24 mouse cellular contexts compared by ENCODE assay signal in the genomic region with DNA sequence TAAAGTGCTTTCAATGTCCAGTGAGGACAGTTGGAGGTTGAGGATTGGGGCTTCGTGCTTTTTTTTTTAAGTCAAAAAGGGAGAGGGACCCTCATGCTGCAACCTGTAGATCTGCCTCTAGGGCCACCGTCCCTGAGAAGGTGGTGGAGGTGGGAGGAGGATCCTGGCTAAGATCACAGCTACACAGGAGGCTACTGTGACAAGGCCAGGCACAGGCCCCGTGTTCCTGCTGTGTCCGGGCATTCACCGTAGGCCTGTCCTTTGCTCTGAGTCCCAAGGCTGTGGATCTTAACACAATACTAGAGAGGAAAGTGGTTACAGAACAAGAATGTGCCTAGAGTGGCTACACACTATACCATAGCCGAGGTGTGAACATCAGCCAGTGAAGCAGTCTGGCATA. TPM values are rescaled to one million over a fixed set of nuclear protein-coding genes. Genes with fewer than 3 reads are reported as not detected.
A peak's percentile ranks its signal among the peaks of the same experiment; 100 is the strongest.
DNase-seq lines count a peak whose midpoint lies in the region; ATAC-seq lines count a peak whose summit lies in the region.
"Had no signal": no experiment of that assay in that cellular context is flagged by ENCODE, and none has a peak within 500 bp of the region (broad histone marks: within the 10 kb centered on the region; RNA-seq: fewer than 3 reads in every experiment).

No protein-coding gene starts in this region.

- peaks cover 21% of the 10 kb centered on the region for H3K27me3 ChIP-seq in forebrain, embryonic 10.5 days (ENCODE audit: poor library complexity, severe bottlenecking)
- no peaks in the 10 kb centered on the region for H3K27me3 ChIP-seq in forebrain, embryonic 16.5 days (replicated peaks; ENCODE audit: control insufficient read depth, insufficient read depth, low read length)
- H3K27me3 ChIP-seq in heart, embryonic 10.5 days (ENCODE audit: insufficient read depth, poor library complexity, severe bottlenecking), result no peaks in the 10 kb centered on the region
- 0 out of 2 replicates have a peak, but pooled peaks cover 10% of the 10 kb centered on the region for H3K27me3 ChIP-seq in limb, embryonic 10.5 days (ENCODE audit: low read depth, poor library complexity, severe bottlenecking)
- H3K27me3 ChIP-seq: CH12.LX; embryonic facial prominence, embryonic 13.5 days; embryonic facial prominence, embryonic 15.5 days; forebrain, embryonic 15.5 days had no signal

- no peak overlapping the region for H3K9ac ChIP-seq in forebrain, embryonic 16.5 days (replicated peaks; ENCODE audit: low read depth, low read length)
- H3K9ac ChIP-seq: embryonic facial prominence, embryonic 13.5 days; embryonic facial prominence, embryonic 15.5 days; forebrain, embryonic 13.5 days; forebrain, embryonic 15.5 days had no signal

- no peaks in the 10 kb centered on the region for H3K9me3 ChIP-seq in forebrain, embryonic 10.5 days
- no peaks in the 10 kb centered on the region for H3K9me3 ChIP-seq in forebrain, embryonic 16.5 days (ENCODE audit: control insufficient read depth, low read length)
- no peaks in the 10 kb centered on the region for H3K9me3 ChIP-seq in heart, embryonic 10.5 days
- no peaks in the 10 kb centered on the region for H3K9me3 ChIP-seq in limb, embryonic 10.5 days (replicated peaks)
- H3K9me3 ChIP-seq: embryonic facial prominence, embryonic 13.5 days; embryonic facial prominence, embryonic 15.5 days; forebrain, embryonic 13.5 days; forebrain, embryonic 15.5 days had no signal

- no peak overlapping the region for H3K4me3 ChIP-seq in forebrain, embryonic 10.5 days
- no peak overlapping the region for H3K4me3 ChIP-seq in forebrain, embryonic 16.5 days (replicated peaks; ENCODE audit: low read length)
- no peak overlapping the region for H3K4me3 ChIP-seq in heart, embryonic 10.5 days
- no peak overlapping the region for H3K4me3 ChIP-seq in limb, embryonic 10.5 days
- H3K4me3 ChIP-seq: embryonic facial prominence, embryonic 13.5 days; embryonic facial prominence, embryonic 15.5 days; erythroblast, embryonic 14.5 days; forebrain, embryonic 13.5 days; forebrain, embryonic 15.5 days had no signal

- no peak for DNase-seq in cerebellum, adult 11 months
- no peak for DNase-seq in forebrain, embryonic 10.5 days (ENCODE audit: extremely low spot score, low spot score)
- DNase-seq in heart, embryonic 10.5 days (ENCODE audit: low spot score), result peak; percentile 64
- no peak for DNase-seq in heart, adult 9 months (ENCODE audit: low spot score in 2 of 2)
- no peak for DNase-seq in limb, embryonic 10.5 days (ENCODE audit: low spot score)
- DNase-seq: adrenal gland, adult 8-10 months; adrenal gland, postnatal 14 days; adrenal gland, postnatal 36 days; B cell, adult 2 months; cerebellum, adult 8-10 months; embryo, embryonic 11 days had no signal

- H3K36me3 ChIP-seq in forebrain, embryonic 10.5 days (replicated peaks), result no peaks in the 10 kb centered on the region
- H3K36me3 ChIP-seq in forebrain, embryonic 16.5 days (ENCODE audit: control insufficient read depth, insufficient read depth), result no peaks in the 10 kb centered on the region
- H3K36me3 ChIP-seq in heart, embryonic 10.5 days, result no peaks in the 10 kb centered on the region
- H3K36me3 ChIP-seq in limb, embryonic 10.5 days, result no peaks in the 10 kb centered on the region
- H3K36me3 ChIP-seq: embryonic facial prominence, embryonic 13.5 days; embryonic facial prominence, embryonic 15.5 days; forebrain, embryonic 15.5 days; G1E had no signal

- WGBS in forebrain, embryonic 10.5 days, result 84% methylated on average over 6 of the region's 6 CpGs
- 87% methylated on average over 6 of the region's 6 CpGs for WGBS in forebrain, embryonic 16.5 days
- 71% methylated on average over 6 of the region's 6 CpGs for WGBS in heart, embryonic 10.5 days
- 88% methylated on average over 6 of the region's 6 CpGs for WGBS in limb, embryonic 10.5 days

- H3K4me1 ChIP-seq in forebrain, embryonic 10.5 days, result peaks cover 19% of the 10 kb centered on the region; the same call in 1 of the 2 replicates
- H3K4me1 ChIP-seq in forebrain, embryonic 16.5 days (replicated peaks; ENCODE audit: control insufficient read depth, insufficient read depth, low read length), result peaks cover 20% of the 10 kb centered on the region
- peaks cover 16% of the 10 kb centered on the region for H3K4me1 ChIP-seq in heart, embryonic 10.5 days
- H3K4me1 ChIP-seq in limb, embryonic 10.5 days, result peaks cover 39% of the 10 kb centered on the region

- H3K4me2 ChIP-seq in forebrain, embryonic 16.5 days (ENCODE audit: low read length), result no peak overlapping the region
- H3K4me2 ChIP-seq: embryonic facial prominence, embryonic 13.5 days; embryonic facial prominence, embryonic 15.5 days; forebrain, embryonic 13.5 days; forebrain, embryonic 15.5 days had no signal

- H3K27ac ChIP-seq in forebrain, embryonic 10.5 days, result peak overlapping the region; percentile 30; the same call in 1 of the 2 replicates
- no peak overlapping the region for H3K27ac ChIP-seq in forebrain, embryonic 16.5 days (ENCODE audit: low read length)
- H3K27ac ChIP-seq in heart, embryonic 10.5 days, result no peak overlapping the region
- H3K27ac ChIP-seq in limb, embryonic 10.5 days, result 0 out of 2 replicates have a peak overlapping the region, but pooled peaks have one; percentile 28
- H3K27ac ChIP-seq: embryonic facial prominence, embryonic 13.5 days; embryonic facial prominence, embryonic 15.5 days; forebrain, embryonic 13.5 days; forebrain, embryonic 15.5 days had no signal

- peak; percentile 31; the same call in 1 of the 2 replicates for ATAC-seq in cerebellum, adult (ENCODE audit: insufficient number of reproducible peaks, low FRiP score, low TSS enrichment)
- no peak for ATAC-seq in forebrain, embryonic 16.5 days
- ATAC-seq: activated CD4-positive, CD25-positive, alpha-beta regulatory T cell, adult 4 months; CD4-positive, CD25-positive, alpha-beta regulatory T cell, adult 4 months; forebrain, embryonic 13.5 days; forebrain, embryonic 15.5 days; Patski had no signal

RNA-seq across cellular contexts. Expression of a gene that starts 7.3 kb away (rescaled TPM):
- 0.76 and 1.3 TPM in 2 replicates for polyA plus RNA-seq in forebrain, embryonic 10.5 days (2016; fragmentation: Nextera tagmentation; extraction: Ambion mirVana)
- 0.07 and 0.33 TPM in 2 replicates for polyA plus RNA-seq in forebrain, embryonic 16.5 days (2015; fragmentation: Nextera tagmentation; extraction: Ambion mirVana)
- polyA plus RNA-seq in heart, embryonic 10.5 days (2016; fragmentation: Nextera tagmentation; extraction: Ambion mirVana), result 0.58 and 1.3 TPM in 2 replicates
- not detected in 2 replicates for polyA plus RNA-seq in limb, embryonic 10.5 days (2016; fragmentation: Nextera tagmentation; extraction: Ambion mirVana)
- polyA plus RNA-seq: activated CD4-positive, CD25-positive, alpha-beta regulatory T cell, adult 4 months; CD4-positive, CD25-positive, alpha-beta regulatory T cell, adult 4 months; frontal cortex, adult 2 months; G1E; Patski had no signal

Comparison
In these comparisons a context has a peak if more than half of its experiments do, and no peak if none do; other contexts are left out.
1. H3K27ac ChIP-seq: peak in forebrain, embryonic 10.5 days (single experiment) and limb, embryonic 10.5 days (single experiment); none in forebrain, embryonic 16.5 days (single experiment) and heart, embryonic 10.5 days (single experiment).